Mouse (Mus musculus): ENCODE results near the gene Pank4.

The Pank4 gene

DNA sequence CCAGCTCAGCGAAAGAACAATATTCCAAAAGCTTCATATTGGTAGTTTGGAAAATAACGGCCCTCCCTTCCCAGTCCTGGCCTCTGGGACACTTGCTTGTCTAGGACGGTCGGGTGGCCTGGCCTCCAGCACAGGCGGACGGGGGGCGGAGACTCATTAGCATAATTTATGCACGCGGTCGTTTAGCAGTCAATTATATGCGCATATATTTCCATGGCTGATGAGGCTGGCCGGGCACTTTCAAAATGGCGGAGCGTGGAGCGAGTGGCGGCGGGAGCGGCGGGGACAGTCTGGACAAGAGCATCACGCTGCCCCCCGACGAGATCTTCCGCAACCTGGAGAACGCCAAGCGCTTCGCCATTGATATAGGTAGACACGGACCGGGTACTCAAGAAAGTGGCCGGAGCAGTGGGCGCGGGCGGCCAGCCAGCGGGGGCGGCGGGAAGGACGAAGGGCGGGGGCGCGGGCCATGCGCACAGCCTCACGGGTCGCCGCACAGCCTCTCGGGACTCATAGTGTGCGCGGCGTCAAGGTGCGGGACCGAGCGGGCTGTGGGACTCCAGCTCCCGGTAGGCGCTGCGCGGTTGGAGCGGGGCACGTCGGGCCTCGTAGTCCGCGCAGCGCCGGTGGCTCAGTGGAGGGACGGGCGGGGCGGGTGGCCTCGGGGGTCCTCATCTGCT, at the start of gene Pank4:
TSS of gene Pank4 (plus strand) at position 223 of the 680 bp plus-strand sequence.
- DNase-seq: peak; percentile 93 to 94

GRCm38 (mm10) chr4:154914252-154914651, 49.7 kb upstream of the Pank4 start:
- DNase-seq: no peak

DNA sequence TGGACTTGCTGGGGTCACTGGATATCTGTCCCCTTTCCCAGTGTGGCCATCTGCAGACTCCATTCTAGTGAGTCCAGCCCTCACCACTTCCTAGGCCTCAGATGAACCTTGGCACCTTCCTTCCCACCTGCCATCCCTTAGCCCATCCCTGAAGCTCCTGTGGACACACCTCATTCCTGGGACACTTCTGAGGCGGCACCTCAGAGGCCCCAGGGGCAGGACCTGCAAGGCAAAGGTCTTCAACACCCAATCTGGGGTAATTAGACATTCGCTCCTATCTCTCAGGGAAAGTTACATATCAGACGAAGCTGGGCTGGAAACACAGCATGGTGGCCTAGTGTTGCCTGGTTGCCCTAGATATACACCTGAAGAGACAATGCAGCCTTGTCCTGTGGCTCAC, 49.2 kb upstream of the Pank4 start:
- DNase-seq: no peak

DNA sequence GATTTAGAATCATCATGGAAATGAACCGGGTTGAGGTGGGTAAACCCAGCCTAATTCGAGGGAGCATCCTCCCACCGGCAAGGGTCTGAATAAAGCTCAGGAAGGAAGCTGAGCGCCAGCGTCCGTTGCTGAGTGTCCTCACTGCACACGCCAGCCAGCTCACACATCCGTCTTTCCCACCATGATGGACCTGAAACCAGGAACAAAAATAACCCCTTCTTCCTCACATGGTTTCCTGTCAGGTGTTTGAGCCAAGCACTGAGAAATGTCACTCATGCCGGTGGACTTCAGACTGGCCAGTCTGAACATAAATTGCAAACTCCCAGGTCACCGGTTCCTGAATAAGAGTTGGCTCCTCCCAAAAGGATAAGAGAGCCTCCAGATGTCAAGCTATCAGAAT, 48.6 kb upstream of the Pank4 start:
- DNase-seq: no peak

GRCm38 (mm10) chr4:154916662-154917061, 47.3 kb upstream of the Pank4 start:
- no peak for DNase-seq

- DNase-seq: peak; percentile 57 to 59
Measured at GRCm38 (mm10) chr4:154922291-154922690, 41.6 kb upstream of the Pank4 start.

GRCm38 (mm10) chr4:154922931-154923330, 41.0 kb upstream of the Pank4 start:
- no peak for DNase-seq

- DNase-seq: peak in 1 of 2 experiments; percentile 42
Measured at GRCm38 (mm10) chr4:154925413-154925812, 38.5 kb upstream of the Pank4 start.

GRCm38 (mm10) chr4:154926969-154927898, 36.7 kb upstream of the Pank4 start:
- DNase-seq: no peak

DNA sequence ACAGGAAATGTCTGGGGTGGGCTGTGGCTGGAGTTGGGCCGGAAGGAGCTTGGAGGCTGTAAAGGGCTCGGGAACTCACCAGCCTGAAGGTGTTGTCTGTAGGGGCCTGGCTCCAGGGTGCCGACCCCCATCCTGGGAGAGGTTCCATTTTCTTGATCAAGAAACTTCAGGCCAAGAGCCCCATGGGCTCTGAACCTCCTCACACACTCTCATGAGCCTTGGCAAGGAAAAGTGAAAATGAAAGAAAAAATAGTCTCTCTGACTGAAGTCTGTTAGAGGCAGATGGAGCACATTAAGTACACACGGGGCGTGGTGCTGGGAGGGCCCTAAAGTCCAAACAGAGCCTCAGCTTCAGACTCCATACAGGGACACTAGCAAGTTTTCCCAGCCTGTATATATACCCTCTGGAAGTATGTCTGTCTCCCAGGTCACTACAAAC, 36.0 kb upstream of the Pank4 start:
- DNase-seq: no peak

GRCm38 (mm10) chr4:154928395-154929087, 35.4 kb upstream of the Pank4 start, which contains the start of gene Tnfrsf14:
Gene Tnfrsf14, minus strand, starts transcription at chr4:154928563.
- DNase-seq: no peak

DNA sequence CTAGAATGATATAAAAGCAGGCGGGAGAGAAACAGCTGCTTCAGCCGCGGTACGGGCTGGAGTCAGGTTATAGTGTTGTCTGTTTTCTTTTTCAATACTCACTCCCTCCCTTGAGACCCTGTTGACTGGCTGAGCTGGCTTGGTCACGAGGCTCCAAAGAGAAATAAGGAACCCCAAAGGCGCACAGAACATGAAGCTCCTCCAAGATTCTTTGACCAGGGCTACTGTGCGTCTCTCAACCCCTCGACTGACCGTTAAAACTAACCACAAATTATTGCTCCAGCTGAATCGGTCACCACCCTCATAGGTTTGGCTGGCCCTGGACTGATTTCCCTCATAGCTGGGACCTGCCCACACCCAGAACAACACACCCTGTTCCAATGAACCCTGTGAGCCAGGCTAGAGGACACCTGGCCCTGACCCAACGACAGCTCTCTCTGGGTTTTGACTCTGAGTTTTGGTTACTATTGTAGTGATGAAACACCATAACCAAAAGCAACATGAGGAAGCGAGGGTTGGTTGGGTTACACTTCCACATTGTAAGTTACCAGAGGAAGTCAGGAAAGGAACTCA, 34.7 kb upstream of the Pank4 start:
- DNase-seq: no peak

GRCm38 (mm10) chr4:154933306-154933907, 30.5 kb upstream of the Pank4 start:
- no peak for DNase-seq

- no peak for DNase-seq
Measured at GRCm38 (mm10) chr4:154934800-154935199, 29.1 kb upstream of the Pank4 start.

DNA sequence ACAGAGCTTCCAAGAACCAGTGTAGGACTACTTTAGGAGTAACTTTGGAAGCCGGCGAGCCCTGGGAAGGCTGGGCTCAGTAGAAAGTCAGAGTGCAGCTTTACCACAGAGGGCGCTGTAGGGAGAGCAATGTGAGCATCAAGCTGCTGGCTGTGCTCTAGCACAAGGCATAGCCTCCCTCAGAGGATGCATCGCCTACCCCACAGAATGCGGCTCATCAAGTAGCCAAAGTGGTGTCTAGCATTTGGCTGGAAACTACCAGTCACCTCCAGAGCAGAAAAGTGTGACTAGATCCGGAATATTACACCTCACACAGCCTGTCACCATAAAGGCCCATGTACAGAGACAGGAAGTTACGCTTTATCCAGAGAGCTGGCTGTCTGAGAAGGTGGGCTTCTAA, 28.1 kb upstream of the Pank4 start:
- no peak for DNase-seq

DNA sequence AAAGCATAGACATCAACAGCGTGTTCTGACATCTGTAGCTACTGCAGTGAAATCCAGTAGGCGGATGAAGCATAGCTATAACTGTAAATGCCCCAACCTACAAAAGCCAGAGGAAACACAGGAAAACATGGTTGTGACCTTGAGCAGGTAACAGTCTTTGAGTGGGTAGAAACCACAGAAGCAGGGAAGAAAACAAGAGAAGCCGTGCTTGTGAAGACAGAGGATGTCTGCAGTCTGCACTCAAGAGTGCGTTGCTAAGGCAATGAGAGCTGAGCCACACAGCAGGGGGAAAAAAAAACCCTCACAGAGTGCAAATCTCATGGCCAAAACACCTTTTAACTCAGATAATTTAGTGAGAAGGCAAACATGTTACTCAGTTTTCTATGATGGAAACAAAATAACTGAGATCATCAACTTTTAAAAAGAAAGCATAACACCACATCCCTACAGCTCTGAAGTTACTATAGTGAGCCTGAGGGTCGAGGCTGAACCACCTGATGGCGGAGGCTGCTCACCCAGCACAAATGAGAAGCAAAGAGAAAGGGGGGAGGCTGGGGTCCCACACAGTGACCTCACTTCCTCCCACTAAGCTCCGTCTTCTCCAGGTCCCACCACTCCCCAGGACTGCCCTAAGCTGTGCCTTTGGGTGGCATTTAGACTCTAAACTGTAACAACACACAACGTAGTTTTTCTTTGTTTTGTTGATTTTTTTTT, 27.2 kb upstream of the Pank4 start:
- no peak for DNase-seq

GRCm38 (mm10) chr4:154937746-154938145, 26.2 kb upstream of the Pank4 start:
- no peak for DNase-seq

DNA sequence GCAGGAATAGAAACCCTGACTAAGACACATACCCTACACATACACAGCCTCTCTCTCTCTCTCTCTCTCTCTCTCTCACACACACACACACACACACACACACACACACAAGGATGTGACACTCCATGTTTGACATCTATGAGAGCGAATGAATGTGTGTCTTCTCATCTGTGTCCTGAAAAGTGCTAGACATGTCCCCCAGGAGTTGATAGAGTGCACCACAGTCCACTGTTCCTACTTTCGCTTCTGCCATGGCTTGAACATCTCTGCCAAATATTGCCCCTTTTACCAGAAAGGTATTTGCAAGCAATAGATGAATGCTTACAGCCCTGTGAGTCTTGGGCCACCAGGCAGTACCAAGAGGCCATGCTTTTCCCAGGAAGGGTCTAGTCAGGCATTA, 23.8 kb upstream of the Pank4 start:
- no peak for DNase-seq

- no peak for DNase-seq
Measured at GRCm38 (mm10) chr4:154941831-154942230, 22.1 kb upstream of the Pank4 start.

GRCm38 (mm10) chr4:154942632-154943322, 21.1 kb upstream of the Pank4 start:
- no peak for DNase-seq
